Mouse (Mus musculus) urinary bladder, adult 18-20 months (tissue): ENCODE measurements around the gene Tmem235.
"Not testable (repeated sequence)": the region's sequence is repeated elsewhere in the genome, so short reads cannot be mapped to it uniquely, and the experiment has no call there.

Experiments used
- DNase-seq, 2 experiments: peaks; one replicate each; pipeline ENCODE4 v3.0.0; 2022; ENCODE audit warnings: low spot score in 2 of 2, mixed read lengths in 2 of 2

Tmem235 gene

GRCm38 (mm10) chr11:117860601-117861000 lies at the start of gene Tmem235:
Tmem235 (plus strand) TSS chr11:117860752.
- DNase-seq = no peak

- no peak for DNase-seq
Measured at GRCm38 (mm10) chr11:117813867-117814266, 46.7 kb upstream of the Tmem235 start.

DNA sequence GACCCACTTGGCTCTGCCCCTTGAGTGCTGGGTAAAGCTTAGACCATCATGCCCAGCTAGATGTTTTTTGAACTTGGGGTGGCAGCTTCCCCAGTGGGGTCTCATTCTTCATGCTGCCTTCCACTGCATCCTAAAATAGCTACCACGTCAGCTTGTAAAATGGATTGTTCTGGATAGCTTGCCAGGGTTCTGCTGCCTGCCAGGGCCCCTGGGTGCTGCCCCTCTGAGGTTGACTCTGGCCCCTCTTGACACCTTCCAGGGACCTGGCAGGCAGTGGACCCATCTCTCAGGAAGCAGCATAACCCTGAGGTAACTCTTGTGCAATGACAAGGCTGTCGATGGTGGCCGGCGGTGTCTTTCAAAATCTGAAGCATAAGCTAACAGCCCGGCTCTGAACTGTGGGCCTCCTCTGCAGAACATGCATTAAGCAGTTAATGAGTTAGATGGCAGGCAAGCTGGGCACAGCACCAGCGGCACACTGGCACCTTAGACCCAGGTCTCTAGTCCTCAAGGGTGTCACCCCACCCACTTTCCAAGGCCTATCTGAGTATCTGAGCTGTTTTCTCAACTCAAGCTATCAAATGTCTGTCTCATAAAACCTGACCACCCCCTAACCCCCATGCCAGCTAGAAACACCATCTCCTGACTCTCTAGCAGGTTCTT lies 45.7 kb upstream of the Tmem235 start:
- no peak for DNase-seq

GRCm38 (mm10) chr11:117815850-117816249 lies 44.7 kb upstream of the Tmem235 start:
- not testable (repeated sequence) for DNase-seq

DNA sequence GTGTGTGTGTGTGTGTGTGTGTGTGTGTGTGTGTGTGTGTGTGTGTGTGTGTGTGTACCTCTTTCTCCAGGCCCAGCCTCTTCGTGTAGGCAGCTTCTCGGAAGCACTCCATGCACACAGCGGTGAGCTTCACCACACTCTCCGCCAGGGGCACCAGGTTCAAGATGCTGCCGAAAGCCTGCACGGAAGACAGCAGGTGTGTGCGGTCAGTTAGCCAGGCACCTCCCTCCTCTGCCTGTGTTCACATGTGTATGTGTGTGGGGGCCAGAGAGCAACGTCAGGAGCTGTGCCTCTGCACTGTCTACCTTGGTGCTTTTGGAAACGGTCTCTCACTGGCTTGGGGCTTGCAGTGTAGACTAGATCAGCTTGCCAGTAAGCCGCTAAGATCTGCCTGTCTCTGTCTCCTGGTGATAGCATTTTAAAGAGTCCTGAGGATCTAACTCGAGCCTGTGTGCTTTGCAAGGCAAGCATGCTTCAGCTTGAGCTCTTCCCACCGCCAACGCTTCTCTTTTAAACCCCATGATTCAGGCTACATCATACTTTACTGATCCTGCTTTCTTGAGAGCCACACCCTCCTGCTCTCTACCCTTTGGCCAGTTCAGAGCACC lies 44.1 kb upstream of the Tmem235 start:
- DNase-seq = no peak

- no peak for DNase-seq
Measured at GRCm38 (mm10) chr11:117819095-117819494, 41.5 kb upstream of the Tmem235 start.

DNA sequence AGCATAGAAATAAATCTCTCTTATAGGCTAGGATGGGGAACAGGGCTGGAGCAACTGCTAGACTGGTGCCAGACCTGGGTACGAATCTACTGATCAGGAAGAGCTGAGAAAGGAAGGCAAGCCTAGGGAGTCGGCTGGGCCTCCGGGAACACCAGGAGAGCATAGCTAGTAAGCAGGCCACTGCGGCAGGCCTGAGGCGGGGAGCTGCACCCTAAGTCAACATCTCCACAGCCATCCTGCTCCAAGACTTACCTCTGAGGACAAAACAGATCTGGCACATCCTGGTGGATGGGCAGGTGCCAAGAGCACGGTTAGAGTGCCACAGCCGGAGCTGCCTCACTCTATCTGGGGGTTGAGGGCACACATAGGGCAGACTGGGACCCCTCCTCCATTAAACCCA lies 40.4 kb upstream of the Tmem235 start:
- DNase-seq = no peak

GRCm38 (mm10) chr11:117821868-117822267 lies 38.7 kb upstream of the Tmem235 start:
- no peak for DNase-seq

GRCm38 (mm10) chr11:117822728-117823241 lies 37.8 kb upstream of the Tmem235 start:
- DNase-seq = no peak

GRCm38 (mm10) chr11:117823411-117823810 lies 37.1 kb upstream of the Tmem235 start:
- no peak for DNase-seq

DNA sequence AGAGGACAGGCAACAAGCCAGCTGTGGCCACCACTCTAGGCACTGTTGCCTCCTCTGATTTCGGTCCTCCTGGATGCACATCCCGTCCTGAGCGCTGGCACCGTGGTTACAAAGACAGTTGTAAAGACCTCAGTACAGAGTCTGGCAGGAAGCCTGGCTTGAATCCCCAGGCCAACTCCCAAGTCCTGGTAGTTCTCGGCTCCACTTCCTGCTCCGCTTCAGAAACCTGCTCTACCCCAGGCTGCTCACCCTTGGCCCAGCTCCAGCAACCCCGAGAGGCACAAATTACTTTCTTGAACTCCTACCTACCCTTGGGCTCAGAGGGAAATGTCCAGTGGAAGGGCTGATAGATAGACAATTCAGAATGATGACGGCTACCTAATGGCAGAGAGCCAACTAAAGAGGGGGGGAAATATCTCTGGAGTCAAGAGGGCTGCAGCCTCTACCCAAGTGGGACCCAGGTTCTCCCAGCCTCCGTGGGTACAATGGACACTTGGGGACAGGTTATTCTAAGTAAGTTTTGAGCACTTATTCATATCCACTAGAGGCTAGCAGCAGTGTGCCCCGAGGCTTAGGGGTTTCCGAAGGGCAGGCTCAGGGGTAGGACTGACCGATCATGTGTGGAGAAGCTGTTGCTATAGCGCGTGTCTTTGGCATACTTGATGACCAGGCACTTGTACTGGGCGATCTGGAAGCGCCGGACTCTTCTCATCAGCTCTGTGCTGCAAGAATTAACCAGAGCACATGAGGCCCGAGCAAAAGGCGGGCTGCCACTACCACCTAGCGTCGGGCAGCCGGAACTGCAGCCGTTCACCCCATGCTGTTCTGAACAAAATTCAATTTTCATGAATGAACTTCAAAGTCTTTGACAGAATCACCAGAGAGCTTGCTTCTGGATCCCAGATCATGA lies 36.2 kb upstream of the Tmem235 start:
- DNase-seq = peak; percentile 67 to 78

- DNase-seq = peak; percentile 58 to 66
Measured at GRCm38 (mm10) chr11:117825333-117826101, 35.0 kb upstream of the Tmem235 start, which contains the start of the genes Afmid and Tk1. Afmid (plus strand) TSS chr11:117825924. Tk1 (minus strand) TSS chr11:117826092.

DNA sequence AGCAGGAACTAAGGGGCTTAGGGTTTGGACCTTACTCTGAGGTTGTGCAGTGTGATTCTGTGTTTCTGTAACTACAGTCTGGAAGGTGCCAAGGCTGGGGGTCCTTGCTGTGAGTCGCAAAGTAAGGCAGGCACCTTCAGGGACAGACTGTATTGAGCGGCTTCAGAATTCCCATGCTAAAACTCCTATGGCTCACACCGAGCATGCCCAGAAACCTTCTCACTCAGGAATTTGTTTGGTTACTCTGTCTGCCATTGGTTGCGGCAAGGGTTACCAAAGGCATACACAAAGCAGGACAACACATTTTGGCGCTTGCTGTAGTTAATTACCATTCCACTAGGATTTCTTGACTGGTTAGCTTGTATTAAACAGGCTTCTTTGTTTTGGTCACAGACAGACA lies 34.4 kb upstream of the Tmem235 start:
- DNase-seq = no peak

- no peak for DNase-seq
Measured at GRCm38 (mm10) chr11:117826916-117827315, 33.6 kb upstream of the Tmem235 start.

- DNase-seq = no peak
Measured at GRCm38 (mm10) chr11:117827386-117827785, 33.2 kb upstream of the Tmem235 start.

- DNase-seq = no peak
Measured at GRCm38 (mm10) chr11:117828149-117828887, 32.2 kb upstream of the Tmem235 start.

DNA sequence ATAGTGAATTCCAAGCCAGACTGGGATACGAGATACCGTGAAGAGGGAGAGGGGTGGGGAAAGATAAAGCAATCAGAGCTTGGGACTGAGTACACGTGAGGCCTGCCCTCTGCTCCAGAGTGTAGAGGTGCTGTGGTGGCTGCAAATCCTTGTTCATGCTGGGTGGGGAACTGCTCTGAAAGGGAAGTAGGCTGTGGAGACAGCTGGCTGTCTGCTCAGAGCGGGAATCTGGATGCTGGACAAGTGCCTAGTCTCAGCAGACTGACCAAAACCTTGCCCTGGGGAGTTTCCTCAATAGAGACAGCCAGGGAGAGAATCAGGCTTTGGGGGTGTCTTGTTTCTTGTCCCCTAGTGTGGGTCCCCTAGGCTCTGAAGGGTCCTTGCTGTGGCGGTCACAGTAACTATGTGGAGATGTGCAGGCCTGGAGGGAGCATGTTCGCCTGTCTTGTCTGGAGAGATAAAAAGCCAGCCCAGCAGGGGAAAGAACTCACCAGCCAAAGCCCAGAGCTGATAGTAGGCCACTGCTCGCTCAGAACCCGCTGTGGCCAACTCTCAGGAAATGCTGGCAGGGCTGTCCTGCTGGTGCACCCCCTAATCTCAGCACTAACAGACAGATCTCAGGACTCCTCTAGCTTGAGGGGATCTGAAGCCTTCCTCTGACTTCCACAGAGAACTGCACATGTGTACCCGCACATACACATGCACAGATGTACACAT lies 31.5 kb upstream of the Tmem235 start:
- no peak for DNase-seq

GRCm38 (mm10) chr11:117829671-117830215 lies 30.8 kb upstream of the Tmem235 start:
- DNase-seq = no peak

GRCm38 (mm10) chr11:117830401-117830800 lies 30.2 kb upstream of the Tmem235 start:
- DNase-seq = no peak
